Comparison of ENCODE assay signal across 9 mouse cellular contexts in the genomic region with DNA sequence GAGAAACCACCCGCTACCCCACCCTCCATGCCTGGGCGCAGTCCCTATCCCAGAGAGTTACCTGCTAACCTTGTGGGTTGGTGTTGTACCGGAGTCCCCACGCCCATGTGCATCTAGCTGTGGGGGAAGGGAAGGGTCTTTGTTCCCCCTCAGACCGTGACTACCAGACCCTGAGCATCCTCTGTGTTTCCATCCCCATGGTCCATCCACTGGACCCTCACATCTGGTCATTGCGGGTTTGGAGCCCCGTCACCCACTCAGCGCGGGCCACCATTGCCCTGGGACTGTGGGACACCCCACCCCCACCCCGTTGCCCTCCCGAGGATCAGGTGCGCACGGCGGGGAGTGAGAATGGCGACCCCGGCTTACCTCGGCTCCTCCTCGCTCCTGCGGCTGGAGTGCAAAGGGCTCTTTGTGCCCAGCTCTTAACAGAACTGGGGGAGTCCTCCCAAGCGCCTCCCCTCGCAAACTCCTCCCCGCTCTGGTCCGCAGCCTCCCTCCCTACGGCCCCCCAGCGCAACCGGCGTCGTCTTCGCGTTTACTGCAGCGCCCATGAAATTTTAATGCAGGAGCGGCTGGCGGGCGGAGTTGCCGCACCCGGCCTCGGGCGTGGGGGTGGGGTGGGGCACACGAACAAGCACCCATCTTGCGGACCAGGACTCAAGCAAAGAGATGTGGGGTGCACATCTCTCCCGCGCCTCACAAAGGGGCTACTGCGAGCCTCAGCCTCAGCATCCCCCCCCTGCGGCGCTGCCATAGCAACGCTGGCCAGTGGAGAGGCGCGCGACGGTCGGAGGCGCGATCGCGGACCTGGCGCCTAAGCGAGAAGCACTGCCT. TPM values are rescaled to one million over a fixed set of nuclear protein-coding genes. Genes with fewer than 3 reads are reported as not detected.
DNase-seq lines count a peak whose midpoint lies in the region; ATAC-seq and TF ChIP-seq lines count a peak whose summit lies in the region.
"Had no signal": no experiment of that assay in that cellular context is flagged by ENCODE, and none has a peak within 500 bp of the region (broad histone marks: within the 10 kb centered on the region; RNA-seq: fewer than 3 reads in every experiment).

No protein-coding gene starts in this region.

- WGBS in heart, embryonic 12.5 days, result 1% methylated on average over 56 of the region's 57 CpGs
- under 1% methylated on average over 57 of the region's 57 CpGs for WGBS in limb, embryonic 10.5 days

- H3K9ac ChIP-seq in heart, embryonic 12.5 days, result 0 out of 2 replicates have a peak overlapping the region, but pooled peaks have one; percentile 5

- peak overlapping the region; percentile 63 for H3K4me2 ChIP-seq in heart, embryonic 12.5 days

- intact Hi-C loops in heart, postnatal 14 days (cut with DNase I), result no loop called here

- H3K27me3 ChIP-seq in heart, embryonic 12.5 days (replicated peaks), result peaks cover 85% of the 10 kb centered on the region
- peaks cover 90% of the 10 kb centered on the region for H3K27me3 ChIP-seq in limb, embryonic 10.5 days (ENCODE audit: low read depth, poor library complexity, severe bottlenecking)

- H3K4me1 ChIP-seq in heart, embryonic 12.5 days (replicated peaks), result peaks cover 19% of the 10 kb centered on the region
- H3K4me1 ChIP-seq in limb, embryonic 10.5 days, result peaks cover 26% of the 10 kb centered on the region

- no peak for TF ChIP-seq CTCF in brain, embryonic 14.5 days (IDR thresholded peaks at IDR 0.05; ENCODE audit: borderline replicate concordance, extremely low read depth, insufficient read depth, insufficient read length)

- H3K9me3 ChIP-seq in heart, embryonic 12.5 days (replicated peaks), result no peaks in the 10 kb centered on the region
- H3K9me3 ChIP-seq in limb, embryonic 10.5 days (replicated peaks), result no peaks in the 10 kb centered on the region

- no peak for ATAC-seq in heart, embryonic 12.5 days (ENCODE audit: insufficient number of reproducible peaks, low FRiP score)
- ATAC-seq in granulocyte monocyte progenitor cell, adult 5-6 weeks (replicated peaks; ENCODE audit: poor library complexity, severe bottlenecking), result peak; percentile 24; the same call in 1 of the 2 replicates

- no peak overlapping the region for H3K27ac ChIP-seq in heart, embryonic 12.5 days (ENCODE audit: poor library complexity, severe bottlenecking)
- H3K27ac ChIP-seq in limb, embryonic 10.5 days, result peak overlapping the region; percentile 73

- H3K4me3 ChIP-seq in heart, embryonic 12.5 days, result peak overlapping the region; percentile 34
- H3K4me3 ChIP-seq in limb, embryonic 10.5 days, result peak overlapping the region; percentile 55

- peak; percentile 71; the same call in 1 of the 2 replicates for TF ChIP-seq POLR2A in brain, embryonic 14.5 days (IDR thresholded peaks at IDR 0.05; ENCODE audit: borderline replicate concordance, extremely low read depth, insufficient read depth, insufficient read length, poor library complexity, severe bottlenecking)

- DNase-seq in heart, postnatal 14 days, result no peak
- DNase-seq in brain, embryonic 14.5 days (ENCODE audit: low read depth), result peak; percentile 94
- DNase-seq in limb, embryonic 10.5 days (ENCODE audit: low spot score), result peak; percentile 66
- DNase-seq in right cerebral cortex, adult 18-20 months, result peak; percentile 80
- no peak for DNase-seq in thymus, postnatal 36 days
- no peak for DNase-seq in urinary bladder, postnatal 25 days (ENCODE audit: low spot score)

- no peaks in the 10 kb centered on the region for H3K36me3 ChIP-seq in heart, embryonic 12.5 days
- H3K36me3 ChIP-seq in limb, embryonic 10.5 days, result no peaks in the 10 kb centered on the region

RNA-seq across cellular contexts. Expression of a gene that starts 23.9 kb away (rescaled TPM):
- 0.57 and 0.64 TPM in 2 replicates for polyA plus RNA-seq in heart, embryonic 12.5 days (2016; fragmentation: Nextera tagmentation; extraction: Ambion mirVana)
- 1 to 10 TPM; 7.2 to 7.8 TPM for total RNA-seq in heart, postnatal 14 days (2021)
- 1.00 and 1.6 TPM in 2 replicates for polyA plus RNA-seq in brain, embryonic 14.5 days (2012; rRNA removed)
- total RNA-seq in granulocyte monocyte progenitor cell, adult 5-6 weeks (2014; fragmentation: Nextera tagmentation), result not detected in 2 replicates
- 0.30 TPM in 1 of 2 replicates, not detected in the other for total RNA-seq in granulocyte monocyte progenitor cell, adult 5-6 weeks (2017)
- 0.34 and 0.46 TPM in 2 replicates for polyA plus RNA-seq in limb, embryonic 10.5 days (2016; fragmentation: Nextera tagmentation; extraction: Ambion mirVana)
- total RNA-seq: hematopoietic stem cell, adult 5-6 weeks had no signal

RNA-seq across cellular contexts. Expression of a gene that starts 27.2 kb away (rescaled TPM):
- 0.46 and 0.67 TPM in 2 replicates for polyA plus RNA-seq in heart, embryonic 12.5 days (2016; fragmentation: Nextera tagmentation; extraction: Ambion mirVana)
- 1 to 10 TPM; 1.4 to 1.9 TPM for total RNA-seq in heart, postnatal 14 days (2021)
- 1.1 and 1.6 TPM in 2 replicates for polyA plus RNA-seq in brain, embryonic 14.5 days (2012; rRNA removed)
- not detected in 2 replicates for total RNA-seq in granulocyte monocyte progenitor cell, adult 5-6 weeks (2014; fragmentation: Nextera tagmentation)
- not detected in 2 replicates for total RNA-seq in granulocyte monocyte progenitor cell, adult 5-6 weeks (2017)
- not detected in 2 replicates for polyA plus RNA-seq in limb, embryonic 10.5 days (2016; fragmentation: Nextera tagmentation; extraction: Ambion mirVana)
- total RNA-seq: hematopoietic stem cell, adult 5-6 weeks had no signal

RNA-seq across cellular contexts. Expression of a gene that starts 48.0 kb away (rescaled TPM):
- 34.4 and 36.4 TPM in 2 replicates for polyA plus RNA-seq in heart, embryonic 12.5 days (2016; fragmentation: Nextera tagmentation; extraction: Ambion mirVana)
- 10 to 100 TPM; 50.6 to 55.5 TPM for total RNA-seq in heart, postnatal 14 days (2021)
- polyA plus RNA-seq in brain, embryonic 14.5 days (2012; rRNA removed), result 20.1 and 24.6 TPM in 2 replicates
- 28.7 and 43.9 TPM in 2 replicates for total RNA-seq in granulocyte monocyte progenitor cell, adult 5-6 weeks (2014; fragmentation: Nextera tagmentation)
- 25.3 and 36.5 TPM in 2 replicates for total RNA-seq in granulocyte monocyte progenitor cell, adult 5-6 weeks (2017)
- polyA plus RNA-seq in limb, embryonic 10.5 days (2016; fragmentation: Nextera tagmentation; extraction: Ambion mirVana), result 37.5 and 38.0 TPM in 2 replicates

Comparison
In these comparisons a context has a peak if more than half of its experiments do, and no peak if none do; other contexts are left out.
1. DNase-seq: peak in brain, embryonic 14.5 days (single experiment), limb, embryonic 10.5 days (single experiment) and right cerebral cortex, adult 18-20 months (single experiment); none in heart, postnatal 14 days (0 of 2), thymus, postnatal 36 days (0 of 2) and urinary bladder, postnatal 25 days (single experiment).